Mouse (Mus musculus) hindbrain, embryonic 12.5 days (tissue): ENCODE measurements around the gene Slc5a4b. TPM values are rescaled to one million over a fixed set of nuclear protein-coding genes. Genes with fewer than 3 reads are reported as not detected.

Source experiments
- ATAC-seq: fragments of 200-750 bp; cut with Nextera tagmentation; 2 replicates; pipeline ENCODE4 v1.8.0; 2017; ENCODE audit warnings: moderate TSS enrichment; ENCODE audit not compliant: low FRiP score
- H3K27ac ChIP-seq: fragments of 300-500 bp; sonication (generic); 2 replicates; pipeline ENCODE4 v1.5.1; 2016; ENCODE audit warnings: mild to moderate bottlenecking
- H3K27me3 ChIP-seq: fragments of 300-500 bp; sonication (generic); 2 replicates; pipeline ENCODE4 v1.6.1; 2016; ENCODE audit warnings: mild to moderate bottlenecking
- H3K36me3 ChIP-seq: fragments of 300-500 bp; sonication (generic); 2 replicates; pipeline ENCODE4 v1.6.1; 2016; ENCODE audit warnings: mild to moderate bottlenecking
- H3K4me1 ChIP-seq: fragments of 300-500 bp; sonication (generic); 2 replicates; pipeline ENCODE4 v1.6.1; 2016
- H3K4me2 ChIP-seq: fragments of 300-500 bp; sonication (generic); replicated peaks from 2 replicates; pipeline ENCODE4 v1.6.1; 2016; ENCODE audit warnings: mild to moderate bottlenecking
- H3K4me3 ChIP-seq: fragments of 300-500 bp; sonication (generic); 2 replicates; pipeline ENCODE4 v1.5.1; 2016; ENCODE audit warnings: mild to moderate bottlenecking
- H3K9ac ChIP-seq: fragments of 300-500 bp; sonication (generic); 2 replicates; pipeline ENCODE4 v1.6.1; 2016; ENCODE audit warnings: mild to moderate bottlenecking, moderate library complexity
- H3K9me3 ChIP-seq: fragments of 300-500 bp; sonication (generic); replicated peaks from 2 replicates; pipeline ENCODE4 v1.6.1; 2016; ENCODE audit warnings: mild to moderate bottlenecking
- WGBS: fragments of 180-500 bp; shearing (Covaris S2); methylation state at CpG from one replicate; pipeline ENCODE4 v1.1.7; 2016; 5-methylcytosine and 5-hydroxymethylcytosine counted together
- microRNA-seq: library from miRNA; unstranded; fragments of <30 nt; microRNA quantifications from one replicate; pipeline ENCODE4, GENCODE M21; 2017
- polyA plus RNA-seq: library from polyadenylated mRNA; unstranded; fragments of >200 nt; fragmentation: Nextera tagmentation; extraction: Ambion mirVana; gene quantifications from 2 replicates; pipeline ENCODE4 v1.2.1, GENCODE M21; 2016

Slc5a4b gene
- polyA plus RNA-seq, 1 experiment from 2014 or later: not detected

- Histone ChIP-seq H3K27ac (no peak overlapping the region), H3K4me2 (no peak overlapping the region)
Observed at GRCm38 (mm10) chr10:76021728-76022127, 89.0 kb downstream of the Slc5a4b start.

GRCm38 (mm10) chr10:76016886-76017285 is 93.9 kb downstream of the Slc5a4b start:
- Histone ChIP-seq H3K4me2 (no peak overlapping the region), H3K36me3 (no peaks in the 10 kb centered on the region), H3K9ac (no peak overlapping the region), H3K9me3 (no peaks in the 10 kb centered on the region; the same call in 1 of the 2 replicates), H3K27ac (no peak overlapping the region), H3K27me3 (no peaks in the 10 kb centered on the region), H3K4me1 (no peaks in the 10 kb centered on the region), H3K4me3 (no peak overlapping the region)
- ATAC-seq: no peak
- 93% methylated on average over 3 of the region's 3 CpGs for WGBS

More at GRCm38 (mm10) chr10:76021728-76022127, 89.0 kb downstream of the Slc5a4b start:
- H3K9me3 ChIP-seq: no peaks in the 10 kb centered on the region; the same call in 1 of the 2 replicates
- no peak overlapping the region for H3K4me3 ChIP-seq
- ATAC-seq: no peak
- H3K36me3 ChIP-seq: no peaks in the 10 kb centered on the region
- no peaks in the 10 kb centered on the region for H3K4me1 ChIP-seq
- no peak overlapping the region for H3K9ac ChIP-seq
- 79% methylated on average over 3 of the region's 3 CpGs for WGBS
- no peaks in the 10 kb centered on the region for H3K27me3 ChIP-seq

- H3K4me2 ChIP-seq: no peak overlapping the region
- ATAC-seq: no peak
- no peak overlapping the region for H3K4me3 ChIP-seq
- H3K9me3 ChIP-seq: no peaks in the 10 kb centered on the region
- no peak overlapping the region for H3K9ac ChIP-seq
- no peaks in the 10 kb centered on the region for H3K27me3 ChIP-seq
- H3K4me1 ChIP-seq: no peaks in the 10 kb centered on the region
- H3K27ac ChIP-seq: no peak overlapping the region
- WGBS: 81% methylated on average over 6 of the region's 6 CpGs
- H3K36me3 ChIP-seq: no peaks in the 10 kb centered on the region
Observed at GRCm38 (mm10) chr10:76012922-76013321, 97.8 kb downstream of the Slc5a4b start.

- no peak overlapping the region for H3K9ac ChIP-seq
- H3K27me3 ChIP-seq: no peaks in the 10 kb centered on the region
- WGBS: 86% methylated on average over 3 of the region's 3 CpGs
- H3K36me3 ChIP-seq: no peaks in the 10 kb centered on the region
- H3K9me3 ChIP-seq: no peaks in the 10 kb centered on the region
- H3K4me3 ChIP-seq: no peak overlapping the region
- H3K4me1 ChIP-seq: no peaks in the 10 kb centered on the region
- no peak overlapping the region for H3K4me2 ChIP-seq
- no peak for ATAC-seq
- no peak overlapping the region for H3K27ac ChIP-seq
Observed at GRCm38 (mm10) chr10:76009812-76010211, 100.9 kb downstream of the Slc5a4b start.

Small RNAs within 50 kb of the gene (microRNA-seq; reads per million reads assigned to microRNA genes)
- gene Mir6409: not detected

Other genes with a start within 250 kb of the Slc5a4b start
- 2.7 and 2.9 TPM in 2 replicates for gene Derl3, start 217.5 kb downstream of the Slc5a4b start, polyA plus RNA-seq
- gene Smarcb1, start 189.3 kb downstream of the Slc5a4b start, polyA plus RNA-seq: 296 and 298 TPM in 2 replicates
- gene Chchd10, start 177.8 kb downstream of the Slc5a4b start, polyA plus RNA-seq: 15.4 and 15.5 TPM in 2 replicates
- 55.2 and 56.1 TPM in 2 replicates for gene Mmp11, start 174.5 kb downstream of the Slc5a4b start, polyA plus RNA-seq
- gene Gm867, start 170.3 kb downstream of the Slc5a4b start, polyA plus RNA-seq: 1.5 and 1.7 TPM in 2 replicates
- 0.34 and 0.98 TPM in 2 replicates for gene Vpreb3, start 167.9 kb downstream of the Slc5a4b start, polyA plus RNA-seq
- gene Gm5134, start 156.4 kb downstream of the Slc5a4b start, polyA plus RNA-seq: not detected in 2 replicates
- gene Zfp280b, start 78.3 kb downstream of the Slc5a4b start, polyA plus RNA-seq: 20.4 and 24.5 TPM in 2 replicates
- gene Slc5a4a, start 36.5 kb upstream of the Slc5a4b start, polyA plus RNA-seq: not detected in 2 replicates
- gene Prmt2, start 126.9 kb upstream of the Slc5a4b start, polyA plus RNA-seq: 133 and 137 TPM in 2 replicates
- gene S100b, start 142.9 kb upstream of the Slc5a4b start, polyA plus RNA-seq: 1.4 and 1.6 TPM in 2 replicates
- gene Dip2a, start 234.3 kb upstream of the Slc5a4b start, polyA plus RNA-seq: 14.4 and 16.1 TPM in 2 replicates